ENCODE assay signal across 15 mouse cellular contexts in genomic region chr3:86561396-86561795, GRCm38 (mm10). TPM values are rescaled to one million over a fixed set of nuclear protein-coding genes. Genes with fewer than 3 reads are reported as not detected.
"Had no signal": no experiment of that assay in that cellular context is flagged by ENCODE, and none has a peak within 500 bp of the region (broad histone marks: within the 10 kb centered on the region; RNA-seq: fewer than 3 reads in every experiment).

No protein-coding gene starts in this region.

- ATAC-seq: intestine, postnatal 0 days; lung, postnatal 0 days; midbrain, embryonic 15.5 days had no signal

- H3K4me2 ChIP-seq: midbrain, embryonic 11.5 days; midbrain, embryonic 15.5 days had no signal

- DNase-seq: kidney, adult 9 months; kidney, postnatal 10 days; kidney, postnatal 4 days; lung, adult 2 months; lung, postnatal 36 days; right cerebral cortex, adult 18-20 months; right cerebral cortex, postnatal 25 days; thymus, adult 18-20 months; thymus, postnatal 14 days had no signal

- H3K9ac ChIP-seq: midbrain, embryonic 15.5 days had no signal

- H3K4me3 ChIP-seq: layer of hippocampus, adult 2 months; limb, embryonic 10.5 days; midbrain, embryonic 15.5 days had no signal

- H3K27ac ChIP-seq: layer of hippocampus, adult 2 months; limb, embryonic 10.5 days; midbrain, embryonic 15.5 days had no signal

- H3K9me3 ChIP-seq: limb, embryonic 10.5 days; midbrain, embryonic 15.5 days had no signal

- H3K36me3 ChIP-seq: limb, embryonic 10.5 days; midbrain, embryonic 15.5 days had no signal

RNA-seq across cellular contexts. Expression of gene Mab21l2, which starts 13.0 kb away (rescaled TPM):
- total RNA-seq: layer of hippocampus, adult 2 months had no signal
- polyA plus RNA-seq: lung, postnatal 0 days had no signal
